Mouse (Mus musculus) limb, embryonic 15.5 days (tissue): ENCODE measurements at regions not wholly inside any gene's neighbourhood (a gene's known extent, or its start where the extent isn't known, plus 50 kb on each side); places are given as distances from the start of the nearest gene placed in this dataset.

ENCODE experiments used
- ATAC-seq: fragments of 200-750 bp; cut with Nextera tagmentation; 2 replicates; pipeline ENCODE4 v1.8.0; 2017; ENCODE audit warnings: low read depth, moderate TSS enrichment; ENCODE audit not compliant: insufficient number of reproducible peaks, low FRiP score, low TSS enrichment
- H3K27ac ChIP-seq: fragments of 300-500 bp; sonication (generic); 2 replicates; pipeline ENCODE4 v1.5.1; 2015; ENCODE audit warnings: moderate library complexity, mild to moderate bottlenecking, inconsistent platforms
- H3K27me3 ChIP-seq: fragments of 300-500 bp; sonication (generic); 2 replicates; pipeline ENCODE4 v1.6.1; 2015; ENCODE audit warnings: inconsistent platforms
- H3K36me3 ChIP-seq: fragments of 300-500 bp; sonication (generic); 2 replicates; pipeline ENCODE4 v1.6.1; 2015; ENCODE audit warnings: inconsistent platforms
- H3K4me1 ChIP-seq: fragments of 300-500 bp; sonication (generic); 2 replicates; pipeline ENCODE4 v1.6.1; 2015; ENCODE audit warnings: inconsistent platforms
- H3K4me2 ChIP-seq: fragments of 300-500 bp; sonication (generic); 2 replicates; pipeline ENCODE4 v1.6.1; 2015; ENCODE audit warnings: mild to moderate bottlenecking, inconsistent platforms
- H3K4me3 ChIP-seq: fragments of 300-500 bp; sonication (generic); 2 replicates; pipeline ENCODE4 v1.5.1; 2015; ENCODE audit warnings: mild to moderate bottlenecking, inconsistent platforms
- H3K9ac ChIP-seq: fragments of 300-500 bp; sonication (generic); 2 replicates; pipeline ENCODE4 v1.6.1; 2015; ENCODE audit warnings: inconsistent platforms
- H3K9me3 ChIP-seq: fragments of 300-500 bp; sonication (generic); 2 replicates; pipeline ENCODE4 v1.6.1; 2016; ENCODE audit warnings: inconsistent platforms
- WGBS: fragments of 180-500 bp; shearing (Covaris S2); methylation state at CpG from one replicate; pipeline ENCODE4 v1.1.7; 2015; 5-methylcytosine and 5-hydroxymethylcytosine counted together

- no peak overlapping the region for H3K4me3 ChIP-seq
- no peak overlapping the region for H3K4me2 ChIP-seq
- no peak for ATAC-seq
- no peaks in the 10 kb centered on the region for H3K9me3 ChIP-seq
- no peaks in the 10 kb centered on the region for H3K36me3 ChIP-seq
- WGBS, result 81% methylated on average over 5 of the region's 5 CpGs
- no peak overlapping the region for H3K27ac ChIP-seq
- H3K27me3 ChIP-seq, result no peaks in the 10 kb centered on the region
- H3K9ac ChIP-seq, result no peak overlapping the region
- peaks cover 5% of the 10 kb centered on the region; the same call in 1 of the 2 replicates for H3K4me1 ChIP-seq
These were observed 53.8 kb upstream of the Phc1 start for GRCm38 (mm10) chr6:122394160-122394559.

GRCm38 (mm10) chr6:122393231-122393881 lies 53.0 kb upstream of the Phc1 start:
- H3K27ac ChIP-seq, result no peak overlapping the region
- WGBS, result 51% methylated on average over 19 of the region's 19 CpGs

DNA sequence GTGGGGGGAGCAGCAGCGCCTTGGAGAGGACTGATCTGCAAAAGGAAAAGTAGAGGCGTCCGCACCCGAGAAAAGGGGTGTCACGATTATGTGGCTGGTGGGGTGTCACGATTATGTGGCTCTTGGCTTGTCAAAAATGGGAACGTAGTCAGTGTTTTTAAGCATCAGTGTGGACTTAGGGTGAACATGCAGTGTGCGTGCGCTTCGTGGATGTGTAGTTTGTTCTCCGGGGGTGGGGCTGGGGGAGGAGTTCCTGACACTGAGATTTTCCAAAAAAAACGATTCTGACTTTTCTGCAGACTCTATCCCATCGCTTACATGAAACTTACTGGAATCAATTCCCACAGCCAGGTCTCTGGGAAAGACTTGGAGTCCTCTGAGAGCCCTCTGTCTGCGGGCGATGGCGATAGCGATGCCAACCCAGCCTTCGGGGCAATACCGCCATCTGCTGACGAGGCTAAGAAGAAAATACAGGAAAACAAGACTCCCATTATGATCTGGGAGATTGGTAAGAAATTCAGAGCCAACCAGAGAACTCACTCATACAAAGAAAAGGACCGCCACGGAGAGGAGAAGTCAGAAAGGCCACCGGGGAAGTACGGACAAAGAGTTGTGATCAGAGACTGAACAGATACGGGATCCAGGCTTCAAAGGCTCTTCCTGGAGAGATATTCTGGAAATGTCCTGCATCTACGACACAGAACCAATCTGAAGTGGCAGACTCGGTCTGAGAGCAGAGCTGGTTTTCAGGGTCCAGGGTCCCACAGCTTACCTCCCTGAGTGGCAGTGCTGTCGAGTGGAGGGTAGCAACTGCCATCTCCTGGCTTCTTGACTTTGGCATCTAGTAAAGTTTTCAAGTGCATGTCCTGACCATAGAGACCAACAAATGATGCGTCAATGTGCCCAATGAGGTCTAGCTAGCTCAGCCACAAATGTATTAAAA lies 51.6 kb upstream of the Phc1 start:
- ATAC-seq, result no peak
- Histone ChIP-seq H3K9ac (no peak overlapping the region), H3K36me3 (no peaks in the 10 kb centered on the region), H3K4me3 (0 out of 2 replicates have a peak overlapping the region, but pooled peaks have one; percentile 7), H3K4me2 (peak overlapping the region; percentile 15; the same call in 1 of the 2 replicates), H3K9me3 (no peaks in the 10 kb centered on the region), H3K27me3 (no peaks in the 10 kb centered on the region), H3K27ac (no peak overlapping the region), H3K4me1 (peaks cover 5% of the 10 kb centered on the region; the same call in 1 of the 2 replicates)
- WGBS, result 36% methylated on average over 29 of the region's 29 CpGs

More at GRCm38 (mm10) chr6:122393231-122393881, 53.0 kb upstream of the Phc1 start:
- Histone ChIP-seq H3K4me3 (no peak overlapping the region), H3K9me3 (no peaks in the 10 kb centered on the region), H3K4me1 (peaks cover 5% of the 10 kb centered on the region; the same call in 1 of the 2 replicates), H3K36me3 (no peaks in the 10 kb centered on the region), H3K4me2 (no peak overlapping the region), H3K27me3 (no peaks in the 10 kb centered on the region), H3K9ac (0 out of 2 replicates have a peak overlapping the region, but pooled peaks have one; percentile 14)
- no peak for ATAC-seq

DNA sequence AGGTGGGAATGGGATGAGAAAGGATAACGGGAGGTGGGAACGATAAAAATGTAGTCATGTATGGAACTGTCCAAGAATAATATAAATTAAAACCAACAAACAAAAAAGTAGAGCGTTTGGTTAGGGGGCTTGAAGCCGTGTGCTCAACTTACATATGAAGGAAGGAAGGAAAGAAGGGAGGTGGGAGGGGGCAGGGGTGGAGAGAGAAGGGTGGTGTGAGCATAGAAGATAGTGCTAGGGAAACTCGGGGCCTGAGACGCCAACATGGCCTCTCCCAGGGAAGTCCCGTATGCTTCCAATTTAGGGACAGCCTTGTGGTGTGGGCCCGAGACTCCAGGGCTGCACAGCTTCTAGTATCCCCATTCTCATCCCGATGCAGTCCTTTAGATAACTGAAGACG lies 50.8 kb upstream of the Phc1 start:
- Histone ChIP-seq H3K4me2 (no peak overlapping the region), H3K27ac (no peak overlapping the region)
- WGBS, result 66% methylated on average over 10 of the region's 10 CpGs

DNA sequence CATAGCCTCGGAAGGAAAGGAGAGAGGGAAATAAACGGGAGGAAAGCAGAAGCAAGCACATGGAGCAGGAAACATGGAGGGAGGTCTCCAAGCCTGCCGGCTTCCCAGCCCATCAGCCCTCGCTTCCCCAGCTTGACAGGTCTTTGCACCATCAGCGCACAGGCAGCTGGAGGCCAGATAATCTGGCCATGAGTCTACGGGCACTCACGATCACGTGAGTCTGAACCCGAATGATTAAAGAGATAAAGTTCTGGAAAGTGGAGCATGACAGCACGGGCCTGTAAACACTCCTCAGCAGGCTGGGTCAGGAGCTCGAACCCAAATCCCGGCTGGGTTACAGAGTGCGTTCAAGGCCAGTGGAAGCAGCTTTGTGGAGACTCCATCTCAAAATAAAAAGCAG lies 50.4 kb upstream of the Phc1 start:
- no peaks in the 10 kb centered on the region for H3K36me3 ChIP-seq
- 79% methylated on average over 13 of the region's 13 CpGs for WGBS
- no peak overlapping the region for H3K9ac ChIP-seq
- no peak overlapping the region for H3K4me2 ChIP-seq
- H3K27ac ChIP-seq, result no peak overlapping the region
- no peaks in the 10 kb centered on the region for H3K27me3 ChIP-seq
- peaks cover 5% of the 10 kb centered on the region; the same call in 1 of the 2 replicates for H3K4me1 ChIP-seq
- no peak overlapping the region for H3K4me3 ChIP-seq
- H3K9me3 ChIP-seq, result no peaks in the 10 kb centered on the region
- no peak for ATAC-seq

More for the DNA sequence above, 50.8 kb upstream of the Phc1 start:
- peaks cover 5% of the 10 kb centered on the region; the same call in 1 of the 2 replicates for H3K4me1 ChIP-seq
- H3K27me3 ChIP-seq, result no peaks in the 10 kb centered on the region
- H3K9ac ChIP-seq, result no peak overlapping the region
- H3K4me3 ChIP-seq, result no peak overlapping the region
- no peaks in the 10 kb centered on the region for H3K36me3 ChIP-seq
- ATAC-seq, result no peak
- no peaks in the 10 kb centered on the region for H3K9me3 ChIP-seq
